Mouse (Mus musculus): ENCODE measurements around the gene Gm5741. TPM values are rescaled to one million over a fixed set of nuclear protein-coding genes. Genes with fewer than 3 reads are reported as not detected.

Gm5741 gene
- polyA plus RNA-seq (2012; rRNA removed; ENCODE audit: low replicate concordance), result 1.2 TPM in 1 of 2 replicates, not detected in the other

DNA sequence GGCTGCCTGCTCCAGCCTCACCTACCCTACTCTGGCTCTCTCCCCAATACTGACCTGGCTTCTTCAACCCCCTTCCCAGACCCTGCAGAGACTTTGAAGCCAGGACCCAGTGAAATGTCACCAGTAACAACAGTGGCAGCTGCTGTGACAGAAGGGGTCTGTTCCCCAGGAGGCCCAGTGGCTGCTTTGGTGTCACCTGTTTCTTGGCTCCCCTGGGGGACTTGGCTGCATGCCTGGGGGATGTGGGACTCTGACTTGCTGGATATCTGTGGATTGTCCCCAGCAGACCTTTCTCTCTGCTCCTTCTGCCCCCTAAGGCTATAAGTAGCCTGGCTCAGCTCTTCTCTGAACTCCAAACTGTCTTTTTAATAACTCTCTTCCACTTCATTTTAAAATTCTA lies at the start of gene Gm5741:
Gene Gm5741 (minus strand): TSS at position 1 of the 400 bp plus-strand sequence.

DNA sequence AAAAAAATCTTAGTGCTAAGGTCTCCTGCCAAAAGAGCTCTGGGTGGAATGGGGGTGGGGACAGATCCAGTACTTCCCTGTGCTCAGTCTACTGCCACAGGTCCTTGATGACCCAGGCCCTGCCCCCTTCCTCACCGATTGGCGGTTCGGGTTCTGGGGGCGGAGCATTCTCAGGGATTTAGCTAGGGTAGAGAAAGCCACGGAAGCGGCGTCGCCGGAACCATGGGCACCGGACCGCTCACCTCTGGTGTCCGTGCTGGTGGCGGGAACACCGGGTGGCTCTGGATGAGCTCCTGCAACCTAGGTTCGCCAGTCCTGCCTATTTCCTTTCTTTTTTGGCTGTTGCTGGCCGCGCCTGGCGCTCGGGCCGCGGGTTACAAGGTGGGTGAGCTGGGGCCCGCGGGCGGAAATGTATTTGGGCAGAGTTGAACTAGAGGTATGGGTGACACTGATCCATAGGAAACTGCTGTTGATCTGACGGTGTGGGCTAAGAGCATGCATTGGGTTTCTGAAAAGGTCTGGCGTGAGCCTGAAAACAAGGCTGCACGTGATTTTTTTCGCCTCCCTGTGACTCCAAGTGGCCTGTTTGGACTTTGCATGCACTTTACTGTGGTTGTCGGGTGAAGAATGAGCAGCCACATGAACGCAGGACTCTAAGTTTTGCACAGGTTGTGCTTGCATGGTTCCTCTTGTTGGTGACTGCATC lies 15.5 kb upstream of the Gm5741 start, which contains the start of gene Man2b1:
Gene Man2b1 (plus strand): TSS at position 163 of the 706 bp plus-strand sequence.

GRCm38 (mm10) chr8:85081216-85081555 lies 13.4 kb upstream of the Gm5741 start, which contains the start of gene Wdr83:
TSS of gene Wdr83 (minus strand) at chr8:85081306.

GRCm38 (mm10) chr8:85080532-85081215 lies 12.9 kb upstream of the Gm5741 start, which contains the start of gene Wdr83os:
TSS of gene Wdr83os (plus strand) at chr8:85080740.

DNA sequence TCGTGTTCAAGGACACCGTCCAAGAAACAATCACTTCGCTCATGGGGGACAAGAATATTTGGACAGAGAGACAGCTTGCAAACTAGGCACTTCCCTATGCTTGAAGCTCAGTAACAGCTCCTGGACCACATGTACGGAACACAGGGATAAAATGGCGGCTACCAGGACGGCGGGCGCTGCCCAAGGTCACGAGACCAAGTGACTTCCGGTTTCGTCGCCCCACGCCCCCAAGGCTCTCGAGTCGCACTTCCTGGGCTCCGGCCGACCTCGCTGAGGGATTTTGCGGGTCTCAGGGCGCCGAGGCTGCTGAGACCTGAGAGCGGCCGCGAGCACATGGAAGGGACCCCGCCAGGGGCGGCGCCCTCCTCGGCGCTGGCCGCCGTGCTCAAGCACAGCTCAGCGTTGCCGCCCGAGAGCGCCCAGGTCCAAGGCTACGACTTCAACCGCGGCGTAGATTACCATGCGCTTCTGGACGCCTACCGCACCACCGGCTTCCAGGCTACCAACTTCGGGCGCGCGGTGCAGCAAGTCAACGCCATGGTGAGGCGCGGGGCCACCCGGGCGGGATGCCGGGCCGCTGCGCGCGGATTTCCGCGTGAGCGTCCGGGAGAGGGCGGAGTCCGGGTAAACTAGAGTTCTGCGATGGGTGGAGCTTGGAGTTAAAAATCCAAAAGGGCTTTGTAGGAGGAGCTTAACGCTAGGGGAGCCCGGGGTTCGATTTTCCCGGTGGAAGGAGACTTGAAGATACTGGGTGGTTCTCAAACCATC lies 3.9 kb upstream of the Gm5741 start, which contains the start of gene Dhps:
Gene Dhps (plus strand): TSS at position 244 of the 768 bp plus-strand sequence.

GRCm38 (mm10) chr8:85059879-85060616 lies 7.7 kb downstream of the Gm5741 start, which contains the start of gene Fbxw9:
TSS of gene Fbxw9 (plus strand) at chr8:85060055.

GRCm38 (mm10) chr8:85036718-85037365 lies 30.9 kb downstream of the Gm5741 start, which contains the start of gene Tnpo2:
TSS of gene Tnpo2 (plus strand) at chr8:85036915.

GRCm38 (mm10) chr8:85026670-85027515 lies 40.9 kb downstream of the Gm5741 start, which contains the start of gene Trir:
TSS of gene Trir (plus strand) at chr8:85026823.

GRCm38 (mm10) chr8:85025098-85025932 lies 42.5 kb downstream of the Gm5741 start, which contains the start of gene Asna1:
TSS of gene Asna1 (minus strand) at chr8:85025281.

Other genes with a start within 250 kb of the Gm5741 start
- 2.0 and 2.1 TPM in 2 replicates for gene Dand5, start 245.2 kb downstream of the Gm5741 start, polyA plus RNA-seq (2012; rRNA removed; ENCODE audit: low replicate concordance)
- 45.9 and 171 TPM in 2 replicates for gene Gadd45gip1, start 236.5 kb downstream of the Gm5741 start, polyA plus RNA-seq (2012; rRNA removed; ENCODE audit: low replicate concordance)
- gene Rad23a, start 227.3 kb downstream of the Gm5741 start, polyA plus RNA-seq (2012; rRNA removed; ENCODE audit: low replicate concordance), result 56.0 and 74.1 TPM in 2 replicates
- 101 and 112 TPM in 2 replicates for gene Calr, start 221.0 kb downstream of the Gm5741 start, polyA plus RNA-seq (2012; rRNA removed; ENCODE audit: low replicate concordance)
- 28.8 and 32.6 TPM in 2 replicates for gene Farsa, start 211.0 kb downstream of the Gm5741 start, polyA plus RNA-seq (2012; rRNA removed; ENCODE audit: low replicate concordance)
- gene Syce2, start 195.9 kb downstream of the Gm5741 start, polyA plus RNA-seq (2012; rRNA removed; ENCODE audit: low replicate concordance), result 0.37 and 0.95 TPM in 2 replicates
- 105 and 276 TPM in 2 replicates for gene Gcdh, start 174.1 kb downstream of the Gm5741 start, polyA plus RNA-seq (2012; rRNA removed; ENCODE audit: low replicate concordance)
- 0.46 and 0.56 TPM in 2 replicates for gene Klf1, start 166.1 kb downstream of the Gm5741 start, polyA plus RNA-seq (2012; rRNA removed; ENCODE audit: low replicate concordance)
- gene Dnase2a, start 159.4 kb downstream of the Gm5741 start, polyA plus RNA-seq (2012; rRNA removed; ENCODE audit: low replicate concordance), result 4.7 and 4.8 TPM in 2 replicates
- gene Mast1, start 130.6 kb downstream of the Gm5741 start, polyA plus RNA-seq (2012; rRNA removed; ENCODE audit: low replicate concordance), result 0.50 and 0.84 TPM in 2 replicates
- gene Rtbdn, start 121.0 kb downstream of the Gm5741 start, polyA plus RNA-seq (2012; rRNA removed; ENCODE audit: low replicate concordance), result 0.12 and 0.13 TPM in 2 replicates
- 0.79 TPM in 1 of 2 replicates, not detected in the other for gene Gm49661, start 98.5 kb downstream of the Gm5741 start, polyA plus RNA-seq (2012; rRNA removed; ENCODE audit: low replicate concordance)
- 72.5 and 105 TPM in 2 replicates for gene Prdx2, start 98.4 kb downstream of the Gm5741 start, polyA plus RNA-seq (2012; rRNA removed; ENCODE audit: low replicate concordance)
- 22.7 and 28.7 TPM in 2 replicates for gene Rnaseh2a, start 98.2 kb downstream of the Gm5741 start, polyA plus RNA-seq (2012; rRNA removed; ENCODE audit: low replicate concordance)
- 133 and 294 TPM in 2 replicates for gene Junb, start 89.3 kb downstream of the Gm5741 start, polyA plus RNA-seq (2012; rRNA removed; ENCODE audit: low replicate concordance)
- 46.1 and 61.0 TPM in 2 replicates for gene Hook2, start 77.4 kb downstream of the Gm5741 start, polyA plus RNA-seq (2012; rRNA removed; ENCODE audit: low replicate concordance)
- gene Best2, start 53.5 kb downstream of the Gm5741 start, polyA plus RNA-seq (2012; rRNA removed; ENCODE audit: low replicate concordance), result not detected in 2 replicates
- 72.4 and 89.7 TPM in 2 replicates for gene Asna1, start 42.7 kb downstream of the Gm5741 start, polyA plus RNA-seq (2012; rRNA removed; ENCODE audit: low replicate concordance)
- gene Trir, start 41.2 kb downstream of the Gm5741 start, polyA plus RNA-seq (2012; rRNA removed; ENCODE audit: low replicate concordance), result 54.2 and 119 TPM in 2 replicates
- gene Tnpo2, start 31.1 kb downstream of the Gm5741 start, polyA plus RNA-seq (2012; rRNA removed; ENCODE audit: low replicate concordance), result 17.4 and 29.4 TPM in 2 replicates
- gene Fbxw9, start 7.9 kb downstream of the Gm5741 start, polyA plus RNA-seq (2012; rRNA removed; ENCODE audit: low replicate concordance), result 69.0 and 116 TPM in 2 replicates
- 46.2 and 54.2 TPM in 2 replicates for gene Dhps, start 3.8 kb upstream of the Gm5741 start, polyA plus RNA-seq (2012; rRNA removed; ENCODE audit: low replicate concordance)
- gene Wdr83os, start 12.8 kb upstream of the Gm5741 start, polyA plus RNA-seq (2012; rRNA removed; ENCODE audit: low replicate concordance), result 74.0 and 95.6 TPM in 2 replicates
- 18.6 and 23.1 TPM in 2 replicates for gene Wdr83, start 13.3 kb upstream of the Gm5741 start, polyA plus RNA-seq (2012; rRNA removed; ENCODE audit: low replicate concordance)
- 31.4 and 36.6 TPM in 2 replicates for gene Man2b1, start 15.3 kb upstream of the Gm5741 start, polyA plus RNA-seq (2012; rRNA removed; ENCODE audit: low replicate concordance)
- 0.13 and 0.21 TPM in 2 replicates for gene Zfp791, start 55.1 kb upstream of the Gm5741 start, polyA plus RNA-seq (2012; rRNA removed; ENCODE audit: low replicate concordance)
- not detected in 2 replicates for gene Cks1brt, start 83.9 kb upstream of the Gm5741 start, polyA plus RNA-seq (2012; rRNA removed; ENCODE audit: low replicate concordance)
- gene Olfr371, start 158.0 kb upstream of the Gm5741 start, polyA plus RNA-seq (2012; rRNA removed; ENCODE audit: low replicate concordance), result not detected in 2 replicates
- 2.4 and 3.1 TPM in 2 replicates for gene Orc6, start 231.7 kb upstream of the Gm5741 start, polyA plus RNA-seq (2012; rRNA removed; ENCODE audit: low replicate concordance)
- gene Vps35, start 231.8 kb upstream of the Gm5741 start, polyA plus RNA-seq (2012; rRNA removed; ENCODE audit: low replicate concordance), result 2.2 and 2.4 TPM in 2 replicates

All from duodenum, adult 2 months (tissue).